Mouse (Mus musculus) thymus, adult 2 months (tissue): ENCODE data around the gene Tssk1. TPM values are rescaled to one million over a fixed set of nuclear protein-coding genes. Genes with fewer than 3 reads are reported as not detected.
A peak's percentile ranks its signal among the peaks of the same experiment; 100 is the strongest.

Source experiments
- DNase-seq: peaks from one replicate; pipeline ENCODE4 v3.0.0; 2021
- H3K27ac ChIP-seq: fragments of 200-500 bp; 2 replicates; pipeline ENCODE4 v1.5.1; 2012; ENCODE audit warnings: low read length, control low read depth; ENCODE audit not compliant: control insufficient read depth, insufficient read depth
- H3K27me3 ChIP-seq: fragments of 200-500 bp; 2 replicates; pipeline ENCODE4 v1.6.1; 2012; ENCODE audit warnings: mild to moderate bottlenecking, low read length, moderate library complexity, mixed read lengths; ENCODE audit not compliant: control insufficient read depth, insufficient read depth
- H3K36me3 ChIP-seq: fragments of 200-500 bp; 2 replicates; pipeline ENCODE4 v1.6.1; 2012; ENCODE audit warnings: mild to moderate bottlenecking, low read length, moderate library complexity; ENCODE audit not compliant: control insufficient read depth, insufficient read depth
- H3K4me1 ChIP-seq: fragments of 200-500 bp; replicated peaks from 2 replicates; pipeline ENCODE4 v1.6.1; 2012; ENCODE audit warnings: low read length; ENCODE audit not compliant: control insufficient read depth, insufficient read depth
- H3K4me3 ChIP-seq: fragments of 200-500 bp; 2 replicates; pipeline ENCODE4 v1.5.1; 2012; ENCODE audit warnings: mild to moderate bottlenecking, low read length, control low read depth, moderate library complexity; ENCODE audit not compliant: control insufficient read depth, insufficient read depth
- CTCF ChIP-seq: fragments of 200-500 bp; IDR thresholded peaks from 2 replicates; pipeline ENCODE4 v1.5.1; 2012; ENCODE audit warnings: mild to moderate bottlenecking, control low read depth, low read length, moderate library complexity, borderline replicate concordance; ENCODE audit not compliant: control insufficient read depth, poor library complexity, insufficient read depth; ENCODE audit errors: extremely low read depth
- POLR2A ChIP-seq: fragments of 200-500 bp; IDR thresholded peaks from 2 replicates; pipeline ENCODE4 v1.6.1; 2012; ENCODE audit warnings: mild to moderate bottlenecking, low read length, control low read depth, moderate library complexity; ENCODE audit not compliant: control insufficient read depth, poor library complexity, insufficient read depth; ENCODE audit errors: extremely low read depth
- WGBS: fragments of 180-500 bp; shearing (Covaris S2); methylation state at CpG from one replicate; pipeline ENCODE4 v1.1.7; 2018; 5-methylcytosine and 5-hydroxymethylcytosine counted together
- polyA plus RNA-seq: library from polyadenylated mRNA; depleted of rRNA; stranded (reverse); fragments of >200 nt; gene quantifications from 2 replicates; pipeline ENCODE4 v1.2.3, GENCODE M21; 2012; rRNA removed

The Tssk1 gene
- polyA plus RNA-seq, result 0.06 and 0.12 TPM in 2 replicates

GRCm38 (mm10) chr16:17893923-17894322 lies at the start of gene Tssk1:
TSS of gene Tssk1 (plus strand) at chr16:17894223.
- Histone ChIP-seq H3K27ac (no peak within 1 kb of the TSS), H3K4me1 (peaks cover 12% of the 10 kb centered on the region), H3K4me3 (no peak within 1 kb of the TSS), H3K36me3 (no peaks in the 10 kb centered on the region), H3K27me3 (no peaks in the 10 kb centered on the region)
- no peak for DNase-seq
- WGBS, result 91% methylated on average over 2 of the region's 2 CpGs
- TF ChIP-seq POLR2A (no peak), CTCF (no peak)

- H3K4me3 ChIP-seq, result no peak overlapping the region
- no peaks in the 10 kb centered on the region for H3K4me1 ChIP-seq
- WGBS, result 96% methylated on average over 6 of the region's 6 CpGs
- TF ChIP-seq CTCF (no peak), POLR2A (no peak)
- no peak for DNase-seq
- H3K36me3 ChIP-seq, result peaks cover 66% of the 10 kb centered on the region
- H3K27me3 ChIP-seq, result no peaks in the 10 kb centered on the region
- no peak overlapping the region for H3K27ac ChIP-seq
Measured at GRCm38 (mm10) chr16:17848431-17848830, 45.6 kb upstream of the Tssk1 start.

GRCm38 (mm10) chr16:17848928-17849327 lies 45.1 kb upstream of the Tssk1 start:
- H3K27me3 ChIP-seq, result no peaks in the 10 kb centered on the region
- DNase-seq, result peak; percentile 30
- peaks cover 64% of the 10 kb centered on the region for H3K36me3 ChIP-seq
- no peak overlapping the region for H3K27ac ChIP-seq
- H3K4me3 ChIP-seq, result no peak overlapping the region
- H3K4me1 ChIP-seq, result no peaks in the 10 kb centered on the region
- 33% methylated on average over 1 of the region's 1 CpGs for WGBS
- TF ChIP-seq POLR2A (no peak), CTCF (no peak)

GRCm38 (mm10) chr16:17849486-17849885 lies 44.5 kb upstream of the Tssk1 start:
- peaks cover 64% of the 10 kb centered on the region for H3K36me3 ChIP-seq
- 92% methylated on average over 6 of the region's 6 CpGs for WGBS

GRCm38 (mm10) chr16:17851331-17851730 lies 42.7 kb upstream of the Tssk1 start:
- H3K27me3 ChIP-seq, result no peaks in the 10 kb centered on the region
- WGBS, result 96% methylated on average over 5 of the region's 5 CpGs
- H3K4me3 ChIP-seq, result no peak overlapping the region
- no peaks in the 10 kb centered on the region for H3K4me1 ChIP-seq
- no peak for DNase-seq
- TF ChIP-seq CTCF (no peak), POLR2A (no peak)
- no peak overlapping the region for H3K27ac ChIP-seq
- H3K36me3 ChIP-seq, result peaks cover 76% of the 10 kb centered on the region

More at GRCm38 (mm10) chr16:17849486-17849885, 44.5 kb upstream of the Tssk1 start:
- Histone ChIP-seq H3K27ac (no peak overlapping the region), H3K4me1 (no peaks in the 10 kb centered on the region), H3K27me3 (no peaks in the 10 kb centered on the region), H3K4me3 (no peak overlapping the region)
- no peak for DNase-seq
- TF ChIP-seq CTCF, result no peak
- no peak for TF ChIP-seq POLR2A

GRCm38 (mm10) chr16:17851860-17852259 lies 42.2 kb upstream of the Tssk1 start:
- Histone ChIP-seq H3K36me3 (peaks cover 76% of the 10 kb centered on the region), H3K4me1 (no peaks in the 10 kb centered on the region), H3K27me3 (no peaks in the 10 kb centered on the region), H3K4me3 (no peak overlapping the region), H3K27ac (no peak overlapping the region)
- no peak for DNase-seq
- TF ChIP-seq CTCF (no peak), POLR2A (no peak)
- WGBS, result 98% methylated on average over 1 of the region's 1 CpGs

GRCm38 (mm10) chr16:17853263-17853662 lies 40.8 kb upstream of the Tssk1 start:
- Histone ChIP-seq H3K4me3 (no peak overlapping the region), H3K36me3 (peaks cover 80% of the 10 kb centered on the region), H3K27ac (no peak overlapping the region), H3K27me3 (no peaks in the 10 kb centered on the region), H3K4me1 (no peaks in the 10 kb centered on the region)
- no peak for DNase-seq
- TF ChIP-seq CTCF (no peak), POLR2A (no peak)
- 97% methylated on average over 2 of the region's 2 CpGs for whole genome bisulfite sequencing
